Mouse (Mus musculus): ENCODE measurements at regions not wholly inside any gene's neighbourhood (a gene's known extent, or its start where the extent isn't known, plus 50 kb on each side); places are given as distances from the start of the nearest gene placed in this dataset.

DNA sequence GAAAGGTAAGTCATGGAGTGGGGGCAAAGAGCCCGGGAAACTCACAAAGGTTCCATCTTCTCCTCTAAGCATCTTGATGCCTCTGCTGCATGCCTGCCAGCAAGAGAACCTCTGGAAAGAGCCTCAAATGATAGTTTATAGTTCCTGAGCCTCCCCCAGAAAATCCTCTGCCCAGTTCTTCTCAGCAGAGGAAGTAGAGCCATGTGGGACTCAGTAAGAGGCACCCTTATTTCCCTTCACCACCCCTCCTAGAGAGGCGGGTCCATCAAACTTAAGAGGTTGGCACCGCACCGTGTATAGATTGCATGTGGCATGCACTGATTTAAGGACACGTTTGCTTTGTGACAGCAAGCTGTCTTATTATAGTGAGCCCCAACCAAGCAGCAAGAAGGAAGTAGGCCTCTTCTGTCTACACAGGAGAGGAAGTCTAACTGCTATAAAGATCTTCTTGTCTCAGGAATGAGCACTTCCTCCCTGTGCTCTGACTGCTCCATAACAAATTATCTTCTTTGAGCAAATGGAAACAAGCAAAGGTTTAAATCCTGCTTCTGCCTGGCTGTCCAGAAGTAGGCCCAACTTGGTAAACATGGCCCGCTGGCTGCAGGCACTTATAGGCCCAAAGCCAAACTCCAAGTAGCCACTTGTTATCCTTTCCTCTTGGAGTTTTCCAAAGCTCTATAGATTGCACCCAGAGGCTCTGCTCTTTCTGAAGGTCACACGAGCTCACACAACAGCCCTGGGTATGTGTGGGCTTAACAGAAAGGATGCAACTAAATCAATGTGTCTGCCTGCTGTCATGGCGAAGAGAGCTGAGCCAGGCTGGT, 69.6 kb upstream of the Zfp703 start:
- no peaks in the 10 kb centered on the region for H3K27me3 ChIP-seq
- no peaks in the 10 kb centered on the region for H3K36me3 ChIP-seq
- WGBS: 85% methylated on average over 8 of the region's 8 CpGs
- H3K9ac ChIP-seq (replicated peaks): no peak overlapping the region
- no peaks in the 10 kb centered on the region for H3K9me3 ChIP-seq
- no peak overlapping the region for H3K4me3 ChIP-seq
- H3K4me1 ChIP-seq: no peaks in the 10 kb centered on the region
- no peak overlapping the region for H3K4me2 ChIP-seq (replicated peaks)
- no peak overlapping the region for H3K27ac ChIP-seq (replicated peaks)
- ATAC-seq (ENCODE audit: low FRiP score, low read depth): no peak

DNA sequence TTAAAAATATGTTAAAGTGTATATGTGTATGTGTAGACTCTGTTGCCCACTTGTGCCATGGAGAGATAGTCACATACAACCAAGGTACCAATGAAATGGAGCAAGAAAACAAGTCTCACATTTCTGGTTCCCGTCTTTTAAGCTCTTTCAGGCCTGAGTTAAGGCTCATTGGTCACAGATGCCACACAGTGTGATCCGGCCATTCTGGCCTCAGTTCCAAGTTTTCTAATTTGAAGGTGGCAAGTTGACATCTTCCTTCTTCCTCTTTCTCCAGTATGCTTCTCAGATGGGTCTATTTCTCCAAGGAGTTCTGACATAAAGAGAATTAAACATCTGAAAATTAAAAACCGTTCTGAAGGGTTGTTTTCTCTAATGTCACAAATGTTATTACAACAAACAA, 66.9 kb upstream of the Zfp703 start:
- Histone ChIP-seq H3K9ac (replicated peaks) (no peak overlapping the region), H3K27me3 (no peaks in the 10 kb centered on the region), H3K4me1 (no peaks in the 10 kb centered on the region), H3K27ac (replicated peaks) (no peak overlapping the region), H3K36me3 (no peaks in the 10 kb centered on the region), H3K9me3 (no peaks in the 10 kb centered on the region), H3K4me2 (replicated peaks) (no peak overlapping the region), H3K4me3 (no peak overlapping the region)
- ATAC-seq (ENCODE audit: low FRiP score, low read depth): no peak
- WGBS: 85% methylated on average over 3 of the region's 3 CpGs

DNA sequence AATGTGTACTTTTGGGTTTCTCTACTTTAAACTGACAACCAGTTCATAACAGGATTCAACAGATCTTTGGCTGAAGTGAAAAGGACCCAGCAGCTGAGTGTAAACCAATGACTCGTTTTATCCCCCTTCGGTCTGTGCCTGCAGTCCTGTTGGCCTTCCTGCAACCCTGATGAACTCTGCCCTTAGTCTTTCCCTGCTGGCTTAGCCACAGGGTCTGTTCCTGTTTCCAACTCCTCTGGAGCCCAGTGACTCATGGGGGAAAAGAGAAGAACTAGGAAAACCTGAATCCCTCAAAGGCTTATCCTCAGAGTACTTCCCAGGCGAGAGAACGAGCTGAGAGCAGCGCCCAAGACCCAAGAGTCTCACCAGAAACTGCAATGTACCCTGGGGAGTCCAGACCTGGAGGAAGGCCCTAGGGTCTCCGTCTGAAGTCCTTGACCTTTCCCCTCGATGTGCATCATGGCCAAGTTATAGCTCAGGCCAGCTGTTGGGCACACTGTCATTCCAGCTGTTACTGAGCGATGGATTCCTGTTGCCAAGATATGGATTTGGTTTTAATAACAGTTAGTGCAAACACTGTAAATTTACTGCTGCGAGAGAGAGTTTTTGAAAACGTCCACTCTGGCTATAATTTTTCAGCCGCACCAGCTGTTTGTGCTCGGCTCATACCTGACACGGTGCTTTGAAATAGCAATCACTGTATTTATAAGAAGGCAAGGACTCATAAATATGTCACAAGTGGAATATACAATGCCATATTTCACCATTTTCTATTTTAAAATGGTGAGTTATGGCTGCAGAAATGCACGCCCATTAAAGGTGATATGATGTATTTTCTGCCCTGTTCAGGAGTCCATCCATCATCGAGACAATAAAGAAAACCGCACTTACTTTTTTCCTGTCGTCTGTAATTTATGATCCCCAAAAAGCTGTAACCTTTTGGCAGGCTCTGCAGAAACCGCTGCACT, 63.3 kb upstream of the Zfp703 start:
- H3K9me3 ChIP-seq: no peaks in the 10 kb centered on the region

DNA sequence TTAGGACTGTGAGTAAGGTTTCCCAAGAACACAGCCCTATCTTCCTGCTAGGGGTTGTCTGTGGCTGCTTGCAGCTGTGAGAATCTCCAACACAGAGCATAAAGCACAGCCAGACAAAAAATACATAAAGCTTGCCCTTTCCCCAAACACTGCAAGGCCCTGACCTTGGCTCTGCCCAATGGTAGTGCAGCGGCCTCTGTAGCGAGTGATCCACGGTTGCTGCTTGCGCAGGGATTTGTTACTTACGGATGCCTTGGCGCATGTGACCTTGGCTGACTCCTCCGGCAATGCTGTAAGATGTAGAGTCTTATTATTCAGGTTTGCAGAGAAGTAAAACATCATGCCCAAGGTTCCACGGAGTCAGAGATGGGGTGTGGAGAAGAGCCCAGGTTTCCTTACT, 61.4 kb upstream of the Zfp703 start:
- Histone ChIP-seq H3K4me3 (no peak overlapping the region), H3K36me3 (no peaks in the 10 kb centered on the region), H3K4me2 (replicated peaks) (no peak overlapping the region), H3K4me1 (no peaks in the 10 kb centered on the region), H3K9me3 (no peaks in the 10 kb centered on the region), H3K27me3 (no peaks in the 10 kb centered on the region), H3K9ac (replicated peaks) (no peak overlapping the region), H3K27ac (replicated peaks) (no peak overlapping the region)
- 79% methylated on average over 8 of the region's 8 CpGs for WGBS
- ATAC-seq (ENCODE audit: low FRiP score, low read depth): no peak

More for the DNA sequence above, 63.3 kb upstream of the Zfp703 start:
- Histone ChIP-seq H3K36me3 (no peaks in the 10 kb centered on the region), H3K27me3 (no peaks in the 10 kb centered on the region), H3K4me2 (replicated peaks) (no peak overlapping the region), H3K4me1 (no peaks in the 10 kb centered on the region), H3K27ac (replicated peaks) (no peak overlapping the region), H3K4me3 (no peak overlapping the region), H3K9ac (replicated peaks) (no peak overlapping the region)
- 86% methylated on average over 18 of the region's 18 CpGs for WGBS
- no peak for ATAC-seq (ENCODE audit: low FRiP score, low read depth)

DNA sequence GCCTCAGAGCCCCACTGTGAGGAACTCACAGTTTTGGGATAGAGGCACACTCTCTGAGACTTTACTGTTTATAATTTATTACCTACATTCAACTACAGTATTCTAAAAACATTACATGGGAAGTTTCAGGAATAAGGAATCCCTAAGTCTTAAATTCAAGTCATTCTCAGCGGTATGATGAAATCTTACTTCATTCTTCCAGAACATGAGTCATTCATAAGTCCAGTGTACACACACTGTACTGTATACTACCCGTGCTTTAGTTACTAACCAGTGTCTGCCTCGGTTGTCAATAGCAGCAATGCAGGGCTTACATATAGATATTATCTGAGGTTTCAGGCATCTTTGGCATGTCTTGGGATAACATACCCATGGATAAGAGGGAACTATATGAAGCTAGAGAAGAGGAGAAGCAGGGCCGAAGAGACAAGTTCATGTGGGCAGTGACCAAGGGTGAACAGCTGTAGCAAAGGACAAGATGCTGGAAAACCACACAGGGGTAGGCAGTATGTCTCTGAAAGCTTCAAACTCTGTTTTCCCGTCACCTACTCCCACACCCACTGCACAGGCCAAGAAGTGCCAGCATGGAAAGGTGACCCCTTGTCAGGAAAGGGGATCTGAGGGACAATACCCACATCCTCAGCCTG, 55.5 kb upstream of the Zfp703 start:
- H3K27me3 ChIP-seq: no peaks in the 10 kb centered on the region
- no peaks in the 10 kb centered on the region for H3K4me1 ChIP-seq
- no peaks in the 10 kb centered on the region for H3K36me3 ChIP-seq
- H3K27ac ChIP-seq (replicated peaks): no peak overlapping the region
- no peak for ATAC-seq (ENCODE audit: low FRiP score, low read depth)
- no peak overlapping the region for H3K4me2 ChIP-seq (replicated peaks)
- H3K4me3 ChIP-seq: no peak overlapping the region
- 89% methylated on average over 5 of the region's 5 CpGs for WGBS
- H3K9ac ChIP-seq (replicated peaks): no peak overlapping the region
- no peaks in the 10 kb centered on the region for H3K9me3 ChIP-seq

DNA sequence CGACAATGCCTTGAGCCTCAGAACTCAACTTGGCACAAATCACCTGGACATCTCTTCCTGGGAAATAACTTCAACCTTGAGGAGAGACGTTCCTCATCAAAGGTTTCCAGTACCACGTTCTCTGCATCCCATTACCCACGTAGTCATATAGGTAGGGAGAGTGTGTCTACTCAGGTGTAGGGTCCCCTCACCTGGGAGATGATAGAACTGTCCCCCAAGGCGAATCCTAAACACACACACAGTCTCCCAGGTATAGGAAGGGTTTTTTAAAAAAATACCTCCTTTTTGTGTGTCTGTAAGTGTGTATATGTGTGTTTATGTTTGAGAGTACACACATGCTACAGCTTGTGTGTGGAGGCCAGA, 55.0 kb upstream of the Zfp703 start:
- no peak for ATAC-seq (ENCODE audit: low FRiP score, low read depth)
- no peak overlapping the region for H3K4me2 ChIP-seq (replicated peaks)
- no peaks in the 10 kb centered on the region for H3K9me3 ChIP-seq
- 82% methylated on average over 5 of the region's 5 CpGs for WGBS
- H3K36me3 ChIP-seq: no peaks in the 10 kb centered on the region
- H3K4me3 ChIP-seq: no peak overlapping the region
- H3K27me3 ChIP-seq: no peaks in the 10 kb centered on the region
- no peaks in the 10 kb centered on the region for H3K4me1 ChIP-seq
- no peak overlapping the region for H3K27ac ChIP-seq (replicated peaks)
- H3K9ac ChIP-seq (replicated peaks): no peak overlapping the region

DNA sequence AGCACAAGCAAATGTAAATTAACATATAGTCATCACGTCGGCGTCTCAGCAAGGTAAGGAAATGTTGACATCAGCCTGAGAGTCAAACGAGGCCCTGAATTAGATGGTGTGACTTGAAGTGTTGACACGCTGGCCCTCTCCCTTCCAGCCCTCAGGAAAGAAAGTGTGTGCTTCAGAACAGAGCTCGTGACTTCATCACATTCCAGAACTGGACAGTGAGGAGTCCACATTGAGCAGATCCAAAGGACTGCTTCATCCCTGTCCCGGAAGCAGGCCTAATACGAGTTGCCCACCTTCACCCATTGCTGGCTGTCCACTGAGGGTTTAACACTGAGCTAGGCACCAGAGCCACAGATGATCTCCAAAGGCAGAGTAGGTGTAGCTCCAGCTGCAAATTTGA, 54.0 kb upstream of the Zfp703 start:
- Histone ChIP-seq H3K36me3 (no peaks in the 10 kb centered on the region), H3K27ac (replicated peaks) (no peak overlapping the region), H3K9me3 (no peaks in the 10 kb centered on the region), H3K4me1 (no peaks in the 10 kb centered on the region), H3K27me3 (no peaks in the 10 kb centered on the region), H3K9ac (replicated peaks) (no peak overlapping the region), H3K4me3 (no peak overlapping the region), H3K4me2 (replicated peaks) (no peak overlapping the region)
- 90% methylated on average over 8 of the region's 8 CpGs for WGBS
- ATAC-seq (ENCODE audit: low FRiP score, low read depth): no peak
